Mouse (Mus musculus) bone marrow, adult 2 months (tissue): ENCODE data around the gene Xylb.

ENCODE experiments used
- CTCF ChIP-seq: fragments of 200-500 bp; IDR thresholded peaks from 2 replicates; pipeline ENCODE4 v1.5.1; 2011; ENCODE audit warnings: low read length, control low read depth; ENCODE audit not compliant: control insufficient read depth, insufficient read depth
- POLR2A ChIP-seq: fragments of 200-500 bp; IDR thresholded peaks from 2 replicates; pipeline ENCODE4 v1.6.1; 2011; ENCODE audit warnings: low read depth, mild to moderate bottlenecking, control low read depth, low read length, borderline replicate concordance; ENCODE audit not compliant: control insufficient read depth

- no peak for TF ChIP-seq CTCF
- TF ChIP-seq POLR2A = no peak
Observed at GRCm38 (mm10) chr9:119358058-119358429, 863 bp downstream of the Xylb start.
